Mouse (Mus musculus) megakaryocyte, embryonic 14.5 days (primary cell): ENCODE data around the gene Rap1a.

Experiments
- FLI1 ChIP-seq: IDR thresholded peaks from 2 replicates; pipeline ENCODE4 v1.6.1; 2012; ENCODE audit warnings: low read length, inconsistent platforms, mixed read lengths
- GATA1 ChIP-seq: IDR thresholded peaks from 3 replicates; pipeline ENCODE4 v1.6.1; 2012; ENCODE audit warnings: mixed read lengths, low read length, inconsistent platforms, borderline replicate concordance

GRCm38 (mm10) chr3:105719979-105720378, 81.2 kb downstream of the Rap1a start:
- TF ChIP-seq GATA1 (no peak), FLI1 (no peak)
